Mouse (Mus musculus) telencephalon, adult 2 months (tissue): ENCODE measurements around the gene Xrcc4.
"Not testable (repeated sequence)": the region's sequence is repeated elsewhere in the genome, so short reads cannot be mapped to it uniquely, and the experiment has no call there.

Experiments used
- DNase-seq: peaks from one replicate; pipeline ENCODE4 v3.0.0-alpha.2; 2011; ENCODE audit warnings: low read depth, low spot score

Gene Xrcc4

DNA sequence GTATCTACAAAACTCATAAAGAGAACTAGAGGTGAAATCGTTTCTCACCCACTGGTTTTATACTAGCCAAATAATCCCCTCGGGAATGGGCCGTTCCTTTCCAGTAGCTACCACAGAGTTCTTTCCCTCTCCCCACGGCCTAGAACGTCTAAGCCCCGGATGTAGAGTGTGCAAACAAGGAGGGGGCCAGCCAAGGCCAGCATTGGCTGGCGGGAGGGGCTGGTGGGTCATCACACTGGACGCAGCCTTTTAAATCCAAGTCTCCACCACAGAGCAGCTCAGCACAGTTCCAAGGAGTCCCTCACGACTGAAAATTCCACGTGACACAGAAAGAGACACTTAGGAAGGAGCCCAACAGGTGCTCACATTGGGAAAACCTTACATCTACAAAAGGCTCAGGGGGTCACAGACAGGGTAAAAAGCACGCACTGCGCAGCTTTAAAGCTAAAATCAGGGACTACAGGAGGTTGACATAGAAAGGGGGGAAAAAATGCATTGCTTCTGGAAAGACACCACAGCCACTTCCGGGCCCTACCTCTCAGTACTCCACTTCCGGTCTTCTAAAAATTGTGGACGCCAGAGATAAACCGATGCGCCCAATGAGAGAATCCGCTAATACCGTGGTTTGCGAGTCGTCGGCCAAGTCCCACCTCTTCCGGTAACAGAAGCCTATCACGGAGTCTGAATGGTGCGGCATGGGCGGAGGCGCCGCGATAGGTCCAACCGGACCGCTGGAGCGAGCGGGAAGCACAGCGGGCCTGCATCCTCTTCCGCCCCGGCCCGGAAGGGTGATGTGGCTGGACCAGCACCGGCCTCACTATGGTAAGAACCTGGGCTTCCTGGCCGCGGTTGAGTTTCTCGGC lies at the start of gene Xrcc4, which contains the start of gene Tmem167:
Xrcc4 (minus strand) TSS at position 647 of the 863 bp plus-strand sequence.
Tmem167 (plus strand) TSS at position 162 of the 863 bp plus-strand sequence.
- peak; percentile 99 for DNase-seq

DNA sequence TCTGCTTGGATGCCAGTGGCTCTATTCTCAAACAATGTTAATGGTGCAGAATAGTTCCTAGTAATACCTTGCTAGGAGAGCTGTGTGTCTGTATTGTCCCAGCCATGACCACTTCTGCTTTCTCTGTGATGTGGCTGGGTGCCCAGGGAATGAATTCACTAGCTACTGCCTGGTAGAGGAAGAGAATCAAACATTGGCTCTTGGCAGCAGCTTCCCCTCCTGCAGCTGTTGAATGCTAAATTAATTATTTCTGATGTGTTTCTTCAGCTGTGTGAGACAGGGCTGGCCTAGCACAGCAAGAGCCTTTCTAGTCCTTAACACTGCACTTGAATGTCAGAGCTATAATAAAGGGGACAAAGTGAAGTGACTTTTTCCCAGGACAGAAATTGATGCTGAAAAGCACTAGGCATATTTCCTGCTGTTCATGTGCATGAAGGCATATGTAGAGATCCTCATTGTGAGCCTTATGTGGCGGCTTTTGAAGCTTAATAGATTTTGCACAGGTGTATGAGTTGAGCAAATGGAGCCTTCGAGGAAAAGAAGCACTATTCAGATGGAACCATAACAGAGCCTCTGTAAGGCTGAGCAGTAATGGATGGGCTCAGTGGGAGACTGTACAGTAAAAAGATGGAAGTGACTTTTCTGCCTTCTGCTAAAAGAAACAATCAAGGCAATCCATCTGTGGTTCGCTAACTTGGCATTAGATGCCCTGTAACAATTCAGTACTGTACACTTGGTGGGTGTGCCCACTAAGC lies 46.9 kb upstream of the Xrcc4 start:
- peak; percentile 53 for DNase-seq

DNA sequence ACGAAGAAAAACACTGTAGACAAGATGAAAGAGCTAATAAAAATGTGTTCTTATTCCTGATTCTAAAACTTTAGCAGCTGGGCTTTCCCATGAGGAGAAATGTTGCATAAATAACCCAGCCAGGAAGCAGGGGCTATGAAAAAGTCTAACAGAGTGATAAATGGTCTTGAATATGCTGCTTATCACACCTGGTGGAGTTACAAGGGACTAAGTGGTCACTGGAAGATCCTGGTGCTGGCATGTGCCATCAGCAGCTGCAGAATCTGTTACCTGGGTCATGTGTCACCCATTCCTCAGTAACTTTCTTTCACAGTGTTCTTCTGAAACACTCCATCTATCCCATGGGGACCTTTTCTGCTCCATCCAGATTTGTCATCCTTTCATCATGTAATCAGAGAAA lies 22.3 kb upstream of the Xrcc4 start:
- no peak for DNase-seq

DNA sequence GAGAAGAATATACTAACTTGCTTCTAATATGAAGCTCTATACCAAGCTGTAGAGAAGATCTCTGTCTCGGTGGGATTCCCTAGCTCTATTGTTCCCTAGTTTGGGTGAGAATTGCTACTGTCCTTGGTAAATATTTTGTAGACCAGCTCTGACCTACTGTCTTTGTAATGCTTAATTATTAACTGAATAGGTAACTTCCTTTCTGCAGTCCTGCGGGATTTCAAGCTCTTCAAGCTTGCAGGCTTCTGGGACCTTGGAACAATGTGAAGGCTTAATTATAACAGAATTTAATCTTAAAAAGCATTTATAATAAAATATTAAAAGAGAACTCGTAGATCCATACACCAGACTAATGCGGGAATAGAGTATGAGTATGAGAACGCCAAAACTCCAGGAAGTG lies 19.3 kb upstream of the Xrcc4 start:
- not testable (repeated sequence) for DNase-seq

DNA sequence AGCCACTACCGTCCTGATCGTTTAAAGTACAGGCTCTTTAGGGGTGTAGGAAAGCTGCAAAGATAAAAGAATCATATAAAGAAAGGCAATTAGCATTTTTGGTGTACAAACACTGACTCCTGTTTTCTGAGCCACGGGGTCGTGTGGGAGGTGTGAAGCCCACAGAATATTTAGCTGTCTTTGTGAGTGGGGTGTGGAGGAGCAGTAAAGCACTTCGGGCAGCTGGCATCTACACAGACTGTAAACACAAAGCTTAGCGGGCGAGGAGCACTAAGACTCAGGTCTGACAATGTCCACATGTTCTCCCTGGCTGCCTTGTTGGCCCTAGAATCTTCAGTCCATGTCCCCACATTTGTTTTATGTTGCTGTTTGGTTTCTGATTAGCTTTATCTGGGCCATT lies 16.7 kb upstream of the Xrcc4 start:
- no peak for DNase-seq

DNA sequence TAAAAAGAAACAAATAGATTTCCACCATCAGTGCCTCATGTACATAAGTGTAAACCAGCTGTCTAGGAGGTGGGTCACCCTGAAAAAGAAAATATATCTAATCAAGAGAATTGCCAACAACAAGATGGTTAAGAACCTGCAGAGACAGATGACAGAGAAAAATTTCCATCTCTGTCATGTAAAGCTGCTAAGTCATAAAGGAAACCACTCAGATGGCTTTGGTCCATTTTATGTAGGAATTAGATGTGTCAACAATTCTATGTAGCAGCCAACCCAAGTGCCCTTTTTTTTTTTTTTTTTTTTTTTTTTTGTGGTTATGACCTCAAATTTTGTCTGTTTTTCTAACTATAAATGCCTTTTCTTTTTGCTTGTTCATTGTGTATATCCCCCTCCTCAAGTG lies 12.1 kb upstream of the Xrcc4 start:
- no peak for DNase-seq

DNA sequence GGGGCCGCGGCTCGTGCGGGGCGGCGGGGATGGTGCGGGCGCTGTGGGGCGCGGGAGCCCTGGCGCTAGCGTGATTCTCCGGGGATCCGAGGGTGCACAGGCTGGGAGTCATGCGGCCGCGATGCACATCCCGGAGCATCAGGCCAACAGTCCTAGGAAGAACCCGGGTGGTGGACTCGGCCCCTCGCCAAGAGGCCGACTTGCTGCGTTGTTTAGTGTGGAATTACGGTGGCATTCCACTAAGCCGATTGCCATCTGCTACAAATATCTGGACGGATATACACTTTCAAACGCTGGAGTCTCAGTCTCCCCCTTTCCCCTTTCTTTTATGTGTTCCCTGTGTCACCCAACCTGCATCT lies 396 bp upstream of the Xrcc4 start:
- DNase-seq: no peak

DNA sequence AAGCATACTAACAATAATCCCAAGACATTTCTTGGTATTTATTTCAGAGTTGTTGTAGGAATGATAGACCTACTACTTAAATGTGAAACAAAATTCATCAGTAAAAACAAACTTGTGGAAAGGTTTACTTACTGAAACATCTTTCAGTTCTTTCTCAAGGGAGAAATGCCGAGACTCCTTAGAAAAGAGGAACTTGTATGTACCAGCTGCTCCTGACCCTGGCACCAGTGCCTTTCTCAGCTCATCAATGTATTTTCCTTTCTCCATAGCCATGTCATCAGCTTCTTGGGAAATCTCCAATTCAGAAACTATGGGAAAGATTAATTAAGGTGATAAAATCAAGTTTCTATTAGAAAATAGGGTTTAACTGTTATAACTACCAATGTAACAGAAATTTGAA lies 27.5 kb downstream of the Xrcc4 start:
- DNase-seq: no peak

DNA sequence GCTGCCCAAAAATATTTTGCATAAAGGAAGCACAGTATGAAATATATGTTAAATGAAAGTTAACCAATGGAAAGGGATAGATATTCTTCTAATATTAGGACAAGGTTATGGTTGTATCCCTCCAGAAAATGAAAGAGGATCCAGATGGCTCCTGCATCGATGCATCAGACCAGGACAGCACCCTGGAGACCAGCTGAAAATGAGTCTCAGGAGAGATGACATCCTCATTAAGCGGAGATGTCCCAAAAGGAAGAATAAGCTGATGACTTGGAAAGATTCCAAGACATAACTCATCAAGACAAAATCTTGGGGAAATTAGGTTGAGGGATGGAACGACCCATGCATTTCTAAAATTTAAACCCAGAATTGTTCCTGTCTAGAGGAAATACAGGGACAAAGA lies 37.0 kb downstream of the Xrcc4 start:
- no peak for DNase-seq

DNA sequence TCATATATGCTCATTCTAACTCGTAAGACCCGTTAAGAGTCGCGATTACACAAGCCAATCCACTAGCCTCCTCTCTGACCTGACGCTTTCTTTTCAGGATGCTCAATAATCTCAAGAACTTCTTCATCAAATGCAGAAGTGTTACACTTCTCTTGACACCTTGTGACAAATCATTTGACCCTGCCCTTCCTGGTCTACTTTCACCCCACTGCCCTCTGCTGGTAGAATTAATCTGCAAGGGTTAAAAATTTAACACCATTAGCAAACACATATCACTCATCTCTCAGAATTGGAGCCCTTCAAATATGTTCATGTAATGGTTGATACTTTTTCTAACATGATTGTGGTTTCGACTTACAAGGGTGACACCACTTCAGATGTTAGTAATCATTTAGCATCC lies 37.7 kb downstream of the Xrcc4 start:
- no peak for DNase-seq

DNA sequence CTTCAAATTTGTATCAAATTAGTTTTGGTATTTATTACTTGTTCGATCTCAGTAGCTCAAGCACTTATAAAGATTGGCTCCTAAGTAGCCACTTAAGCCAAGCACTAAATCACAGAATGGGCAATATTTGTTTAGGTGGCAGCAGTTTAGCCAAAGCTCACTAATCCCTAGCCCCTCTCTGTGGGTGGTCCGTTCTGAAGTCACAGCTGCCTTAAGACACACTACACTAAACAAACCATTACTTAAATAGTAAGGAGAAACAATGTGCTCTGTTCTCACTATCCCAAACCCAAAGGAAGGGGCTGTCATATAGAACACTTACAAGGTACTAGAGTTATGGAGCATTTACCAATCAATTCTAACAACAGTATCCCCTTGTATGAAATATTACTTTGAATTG lies 49.8 kb downstream of the Xrcc4 start:
- DNase-seq: no peak

DNA sequence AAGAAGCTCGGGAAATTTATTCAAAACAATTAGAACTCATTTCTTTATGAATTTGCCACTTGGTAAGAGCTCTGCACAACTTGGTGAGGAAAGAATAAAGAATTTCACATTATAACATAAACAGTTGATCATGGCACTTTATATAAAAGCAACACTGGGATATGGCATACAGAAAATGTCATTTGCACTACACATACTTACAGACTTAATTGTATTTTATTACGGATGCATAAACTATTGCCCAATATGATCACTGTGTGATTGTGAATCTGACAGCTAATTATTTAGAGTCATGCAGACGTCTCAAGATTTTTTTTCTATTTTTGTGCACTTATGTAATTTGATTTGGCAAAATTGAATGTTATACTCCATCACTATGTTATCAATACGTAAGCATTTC lies 56.4 kb downstream of the Xrcc4 start:
- DNase-seq: no peak

DNA sequence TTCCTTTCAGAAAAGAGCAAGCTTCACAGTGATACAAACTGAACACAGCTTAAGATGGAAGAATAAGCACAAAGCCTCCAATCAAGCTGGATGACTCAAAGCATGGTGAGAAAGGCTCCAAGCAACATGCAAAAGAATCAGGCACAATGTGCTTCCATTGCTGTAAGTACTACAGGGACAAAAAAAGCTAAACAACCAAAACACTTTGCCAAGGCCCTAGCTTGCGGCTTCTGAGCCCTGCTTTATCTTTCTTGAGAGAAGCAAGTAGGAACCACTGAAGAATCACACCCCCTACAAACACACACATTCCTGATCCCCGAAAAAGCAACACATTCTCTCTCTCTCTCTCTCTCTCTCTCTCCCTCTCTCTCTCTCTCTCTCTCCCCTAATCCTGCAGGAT lies 56.9 kb downstream of the Xrcc4 start:
- no peak for DNase-seq

DNA sequence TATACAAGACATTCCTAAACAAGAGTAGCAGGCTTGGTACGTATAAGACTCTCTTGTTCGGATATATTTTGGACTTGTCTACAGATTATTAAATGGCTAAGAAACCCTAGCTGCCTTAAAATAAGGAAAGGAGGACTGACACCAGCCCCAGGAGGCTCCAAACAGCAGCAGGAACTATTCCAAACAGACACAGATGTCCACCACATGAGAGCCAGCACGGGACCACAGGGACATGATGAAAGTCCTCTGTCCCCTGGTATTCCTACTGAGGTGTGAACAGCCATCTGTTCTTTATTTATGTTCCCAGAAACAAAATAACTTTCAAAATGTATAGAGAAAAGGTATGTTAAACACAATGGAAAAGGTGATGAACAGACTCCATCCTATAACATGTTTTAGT lies 58.5 kb downstream of the Xrcc4 start:
- no peak for DNase-seq

DNA sequence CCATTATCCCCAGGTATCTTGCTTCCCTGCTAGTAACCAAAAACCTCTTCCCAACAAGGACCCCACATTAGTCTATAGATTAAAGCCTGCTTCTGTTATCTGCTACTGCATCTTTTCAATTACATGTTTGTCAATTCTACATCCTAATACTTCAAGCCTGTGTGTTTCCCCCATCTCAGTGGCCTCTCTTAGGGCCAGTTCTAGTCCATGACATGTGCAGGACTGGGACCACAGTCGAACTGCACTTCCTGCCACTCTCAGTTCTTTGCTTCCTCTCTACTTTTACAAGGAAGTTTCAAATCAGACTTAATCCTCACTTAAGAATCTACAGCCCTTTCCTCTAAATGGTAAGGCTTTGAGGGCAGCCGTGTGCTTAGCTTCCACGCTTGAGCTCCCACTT lies 76.8 kb downstream of the Xrcc4 start:
- no peak for DNase-seq

DNA sequence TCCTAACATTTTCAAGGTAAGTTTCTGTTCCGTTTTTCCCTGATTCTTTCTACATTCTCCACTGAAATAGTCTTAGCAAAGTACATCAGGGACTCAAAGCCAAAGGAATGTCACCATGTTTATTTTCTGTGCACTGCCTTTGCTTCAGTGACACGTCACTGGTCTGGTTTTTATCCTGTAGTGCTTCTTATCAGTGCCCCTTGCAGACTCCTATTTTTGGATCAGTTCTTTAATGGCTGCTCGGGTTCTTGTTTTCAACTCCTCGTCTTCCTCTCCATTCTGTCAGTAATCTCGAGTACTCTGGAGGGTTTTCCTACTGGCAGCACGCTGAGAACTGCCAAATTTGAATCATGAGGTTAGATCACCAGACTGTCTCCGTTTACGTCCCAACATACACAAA lies 77.2 kb downstream of the Xrcc4 start:
- no peak for DNase-seq

DNA sequence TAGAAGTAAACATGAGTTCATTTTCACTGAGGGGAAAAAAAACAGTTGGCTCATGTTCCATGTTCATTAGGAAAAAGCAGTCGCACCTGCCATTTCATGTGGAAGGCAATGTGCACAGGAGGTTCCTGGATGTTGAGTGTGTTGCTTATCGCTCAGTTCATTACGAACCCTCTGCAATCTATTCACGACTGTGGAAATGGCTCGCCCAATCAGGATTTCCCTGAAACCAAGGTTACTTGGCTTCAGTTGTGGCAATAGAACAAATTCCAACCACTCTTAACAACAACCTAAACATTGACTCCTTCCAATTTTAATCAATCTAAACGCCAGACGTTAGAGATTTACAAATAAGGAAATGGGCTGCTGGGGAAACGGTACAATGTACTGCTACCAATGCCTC lies 78.3 kb downstream of the Xrcc4 start:
- no peak for DNase-seq

DNA sequence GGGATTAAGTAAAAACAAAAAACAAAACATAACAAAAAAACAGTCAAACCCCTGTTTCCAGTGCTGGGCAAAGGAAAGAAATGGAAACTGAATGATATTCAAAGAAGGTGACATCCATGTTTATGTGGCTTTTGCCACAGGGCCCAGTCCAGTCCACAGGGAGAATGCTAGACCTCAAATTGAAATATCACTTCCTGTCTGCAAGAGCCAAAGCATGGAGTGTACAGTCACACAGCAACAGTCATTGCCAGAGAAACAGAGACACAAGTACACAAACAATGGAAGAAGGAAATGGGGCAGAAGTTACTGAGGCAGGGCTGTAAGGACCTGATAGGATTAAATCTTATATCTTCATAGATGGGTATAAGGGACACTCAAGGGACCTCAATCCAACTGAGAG lies 79.6 kb downstream of the Xrcc4 start:
- no peak for DNase-seq

DNA sequence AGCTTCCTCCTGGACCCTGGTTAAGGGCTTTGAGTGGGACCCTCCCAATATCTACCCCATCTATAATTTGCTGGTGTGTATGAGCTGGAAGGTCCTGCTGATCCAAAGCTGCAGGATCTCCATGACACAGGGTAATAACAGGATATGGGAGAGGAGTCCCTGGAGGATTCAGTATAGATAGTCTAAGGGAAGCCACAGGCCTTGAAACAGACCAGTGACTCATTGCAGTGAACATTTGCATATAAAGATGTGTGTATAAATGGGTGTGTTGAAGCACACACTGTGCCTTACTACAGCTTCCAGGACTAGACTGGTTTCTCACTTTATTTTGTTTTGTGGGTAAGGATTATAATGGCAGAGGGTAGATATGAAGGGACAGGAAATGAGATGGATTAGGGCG lies 83.8 kb downstream of the Xrcc4 start:
- no peak for DNase-seq

DNA sequence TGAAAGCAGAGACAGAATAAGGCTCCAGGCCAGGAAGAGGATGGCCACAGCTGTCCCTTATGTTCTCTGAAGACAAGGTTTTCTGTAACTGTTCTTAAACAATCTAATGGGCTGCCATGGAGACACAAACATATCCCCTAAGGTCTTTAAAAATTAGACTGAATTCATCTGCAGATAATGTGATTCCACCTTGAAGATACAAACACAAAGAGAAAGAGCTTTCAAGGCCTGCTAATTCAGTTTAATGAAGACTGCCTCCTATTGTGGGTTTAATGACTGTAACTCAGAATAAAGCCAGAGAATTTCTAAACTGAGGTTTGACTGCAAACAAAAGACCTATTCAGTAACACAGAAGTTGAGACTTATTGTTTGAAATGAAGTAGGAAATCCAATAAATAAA lies 91.9 kb downstream of the Xrcc4 start:
- DNase-seq: no peak

DNA sequence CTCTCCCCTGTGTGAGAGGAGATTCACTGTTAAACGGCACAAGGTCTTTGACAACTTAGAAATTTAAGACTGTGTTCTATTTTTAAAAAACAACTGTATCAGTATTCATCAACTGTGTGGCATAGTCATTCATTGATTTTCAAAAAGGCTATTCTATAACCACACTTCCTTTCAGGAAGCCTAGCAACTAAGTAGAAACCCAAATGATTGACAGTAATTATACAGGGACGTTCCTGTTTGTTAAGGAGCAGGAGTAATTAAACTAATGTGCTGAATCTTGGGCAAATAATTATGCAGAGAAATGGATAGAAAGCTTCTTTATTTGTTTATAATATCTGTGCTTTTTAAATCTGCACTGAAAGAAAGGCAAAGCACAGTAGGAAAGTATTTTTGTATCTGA lies 103.3 kb downstream of the Xrcc4 start:
- no peak for DNase-seq

DNA sequence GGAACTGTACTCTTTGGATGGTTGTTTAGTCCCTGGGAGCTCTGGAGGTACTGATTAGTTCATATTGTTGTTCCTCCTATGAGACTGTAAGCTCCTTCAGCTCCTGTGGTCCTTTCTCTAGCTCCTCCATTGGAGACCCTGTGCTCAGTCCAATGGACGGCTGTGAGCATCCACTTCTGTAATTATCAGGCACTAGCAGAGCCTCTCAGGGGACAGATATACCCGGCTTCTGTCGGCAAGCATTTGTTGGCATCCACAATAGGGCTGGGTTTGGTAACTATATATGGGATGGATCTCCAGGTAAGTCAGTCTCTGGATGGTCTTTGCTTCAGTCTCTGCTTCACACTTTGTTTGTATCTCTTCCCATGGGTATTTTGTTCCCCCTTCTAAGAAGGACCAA lies 118.5 kb downstream of the Xrcc4 start:
- no peak for DNase-seq

DNA sequence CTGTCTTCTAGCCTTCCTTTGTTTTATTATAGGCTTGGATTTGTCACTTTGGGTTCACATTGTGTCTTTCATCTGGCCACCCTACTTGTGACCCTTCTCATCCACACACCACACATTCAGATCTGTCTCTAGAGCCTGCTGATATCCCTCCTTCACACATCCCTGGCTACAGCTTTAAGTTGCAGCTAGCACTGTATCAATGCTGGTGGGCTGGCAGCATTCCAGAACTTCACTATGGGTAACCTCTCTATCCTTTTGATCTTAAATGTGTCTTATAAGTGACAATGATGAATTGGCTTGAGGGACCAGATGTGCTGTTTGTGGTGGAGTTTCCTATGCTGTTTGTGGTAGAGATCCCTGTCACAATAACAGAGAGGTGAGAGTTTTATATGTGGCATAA lies 120.7 kb downstream of the Xrcc4 start:
- DNase-seq: no peak
